Mouse (Mus musculus): ENCODE results near the gene Flywch2. TPM values are rescaled to one million over a fixed set of nuclear protein-coding genes. Genes with fewer than 3 reads are reported as not detected.

The Flywch2 gene
- polyA plus RNA-seq, 1 experiment from 2014 or later, result 21.5 TPM

DNA sequence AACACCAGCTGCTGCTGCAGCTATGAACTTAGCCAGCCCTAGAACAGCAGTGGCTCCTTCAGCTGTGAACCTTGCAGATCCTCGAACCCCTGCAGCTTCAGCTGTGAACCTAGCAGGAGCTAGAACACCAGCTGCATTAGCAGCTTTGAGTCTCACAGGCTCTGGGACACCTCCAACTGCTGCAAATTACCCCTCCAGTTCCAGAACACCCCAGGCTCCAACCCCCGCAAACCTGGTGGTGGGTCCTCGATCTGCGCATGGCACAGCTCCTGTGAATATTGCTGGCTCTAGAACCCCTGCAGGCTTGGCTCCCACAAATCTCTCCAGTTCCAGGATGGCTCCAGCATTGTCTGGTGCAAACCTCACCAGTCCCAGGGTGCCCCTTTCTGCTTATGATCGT, 34.9 kb upstream of the Flywch2 start:
- H3K9ac ChIP-seq (ENCODE audit: low read length), result no peak overlapping the region
- 93% methylated on average over 5 of the region's 5 CpGs for WGBS
- H3K4me3 ChIP-seq (ENCODE audit: low read depth, low read length), result no peak overlapping the region
- ATAC-seq (replicated peaks; ENCODE audit: low FRiP score, low TSS enrichment, low read depth), result no peak
- H3K9me3 ChIP-seq (ENCODE audit: control insufficient read depth, low read length), result peaks cover 21% of the 10 kb centered on the region
- H3K4me1 ChIP-seq (replicated peaks; ENCODE audit: control insufficient read depth, insufficient read depth, low read length), result no peaks in the 10 kb centered on the region
- peaks cover 100% of the 10 kb centered on the region for H3K36me3 ChIP-seq (ENCODE audit: control insufficient read depth, insufficient read depth, low read length)
- H3K27me3 ChIP-seq (replicated peaks; ENCODE audit: control insufficient read depth, insufficient read depth, low read length), result no peaks in the 10 kb centered on the region
- DNase-seq (ENCODE audit: low spot score), result no peak
- H3K27ac ChIP-seq (ENCODE audit: low read depth), result no peak overlapping the region
- no peak overlapping the region for H3K4me2 ChIP-seq (ENCODE audit: low read length)

DNA sequence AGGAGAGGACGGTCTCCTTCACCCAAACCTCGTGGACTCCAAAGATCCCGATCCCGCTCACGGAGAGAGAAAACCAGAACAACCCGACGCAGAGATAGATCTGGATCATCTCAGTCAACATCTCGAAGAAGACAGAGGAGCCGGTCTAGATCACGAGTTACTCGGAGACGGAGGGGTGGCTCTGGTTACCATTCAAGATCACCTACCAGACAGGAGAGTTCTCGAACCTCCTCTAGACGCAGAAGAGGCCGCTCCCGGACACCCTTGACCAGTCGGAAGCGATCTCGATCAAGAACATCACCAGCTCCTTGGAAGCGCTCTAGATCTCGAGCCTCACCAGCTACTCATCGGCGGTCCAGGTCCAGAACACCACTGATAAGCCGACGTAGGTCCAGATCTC, 33.4 kb upstream of the Flywch2 start:
- Histone ChIP-seq H3K27ac (ENCODE audit: low read depth) (no peak overlapping the region), H3K36me3 (ENCODE audit: control insufficient read depth, insufficient read depth, low read length) (peaks cover 100% of the 10 kb centered on the region), H3K4me1 (replicated peaks; ENCODE audit: control insufficient read depth, insufficient read depth, low read length) (no peaks in the 10 kb centered on the region), H3K4me3 (ENCODE audit: low read depth, low read length) (no peak overlapping the region), H3K9ac (ENCODE audit: low read length) (no peak overlapping the region), H3K9me3 (ENCODE audit: control insufficient read depth, low read length) (peaks cover 21% of the 10 kb centered on the region), H3K4me2 (ENCODE audit: low read length) (no peak overlapping the region), H3K27me3 (replicated peaks; ENCODE audit: control insufficient read depth, insufficient read depth, low read length) (no peaks in the 10 kb centered on the region)
- DNase-seq (ENCODE audit: low spot score) (no peak), ATAC-seq (replicated peaks; ENCODE audit: low FRiP score, low TSS enrichment, low read depth) (no peak)
- WGBS, result 98% methylated on average over 25 of the region's 25 CpGs

GRCm38 (mm10) chr17:23818579-23818978, 32.7 kb upstream of the Flywch2 start:
- H3K9me3 ChIP-seq (ENCODE audit: control insufficient read depth, low read length), result peaks cover 21% of the 10 kb centered on the region

GRCm38 (mm10) chr17:23815641-23816040, 29.8 kb upstream of the Flywch2 start:
- no peak for ATAC-seq (replicated peaks; ENCODE audit: low FRiP score, low TSS enrichment, low read depth)
- H3K27me3 ChIP-seq (replicated peaks; ENCODE audit: control insufficient read depth, insufficient read depth, low read length), result no peaks in the 10 kb centered on the region
- WGBS, result 98% methylated on average over 16 of the region's 16 CpGs
- no peak overlapping the region for H3K27ac ChIP-seq (ENCODE audit: low read depth)
- DNase-seq (ENCODE audit: low spot score), result no peak
- no peak overlapping the region for H3K4me2 ChIP-seq (ENCODE audit: low read length)
- H3K4me1 ChIP-seq (replicated peaks; ENCODE audit: control insufficient read depth, insufficient read depth, low read length), result no peaks in the 10 kb centered on the region
- H3K4me3 ChIP-seq (ENCODE audit: low read depth, low read length), result no peak overlapping the region
- H3K9ac ChIP-seq (ENCODE audit: low read length), result no peak overlapping the region
- peaks cover 21% of the 10 kb centered on the region for H3K9me3 ChIP-seq (ENCODE audit: control insufficient read depth, low read length)
- peaks cover 100% of the 10 kb centered on the region for H3K36me3 ChIP-seq (ENCODE audit: control insufficient read depth, insufficient read depth, low read length)

More at GRCm38 (mm10) chr17:23818579-23818978, 32.7 kb upstream of the Flywch2 start:
- no peaks in the 10 kb centered on the region for H3K27me3 ChIP-seq (replicated peaks; ENCODE audit: control insufficient read depth, insufficient read depth, low read length)
- DNase-seq (ENCODE audit: low spot score) (no peak), ATAC-seq (replicated peaks; ENCODE audit: low FRiP score, low TSS enrichment, low read depth) (no peak)
- H3K27ac ChIP-seq (ENCODE audit: low read depth), result no peak overlapping the region
- H3K9ac ChIP-seq (ENCODE audit: low read length), result no peak overlapping the region
- H3K4me3 ChIP-seq (ENCODE audit: low read depth, low read length), result no peak overlapping the region
- WGBS, result 98% methylated on average over 8 of the region's 8 CpGs
- no peak overlapping the region for H3K4me2 ChIP-seq (ENCODE audit: low read length)
- H3K36me3 ChIP-seq (ENCODE audit: control insufficient read depth, insufficient read depth, low read length), result peaks cover 100% of the 10 kb centered on the region
- no peaks in the 10 kb centered on the region for H3K4me1 ChIP-seq (replicated peaks; ENCODE audit: control insufficient read depth, insufficient read depth, low read length)

GRCm38 (mm10) chr17:23807918-23808317, 22.0 kb upstream of the Flywch2 start:
- H3K27ac ChIP-seq (ENCODE audit: low read depth), result no peak overlapping the region
- no peaks in the 10 kb centered on the region for H3K27me3 ChIP-seq (replicated peaks; ENCODE audit: control insufficient read depth, insufficient read depth, low read length)
- H3K9me3 ChIP-seq (ENCODE audit: control insufficient read depth, low read length), result no peaks in the 10 kb centered on the region
- H3K9ac ChIP-seq (ENCODE audit: low read length), result no peak overlapping the region
- H3K4me3 ChIP-seq (ENCODE audit: low read depth, low read length), result no peak overlapping the region
- no peak overlapping the region for H3K4me2 ChIP-seq (ENCODE audit: low read length)
- ATAC-seq (replicated peaks; ENCODE audit: low FRiP score, low TSS enrichment, low read depth), result no peak
- peaks cover 63% of the 10 kb centered on the region for H3K36me3 ChIP-seq (ENCODE audit: control insufficient read depth, insufficient read depth, low read length)
- WGBS, result 88% methylated on average over 3 of the region's 3 CpGs
- DNase-seq (ENCODE audit: low spot score), result no peak
- peaks cover 20% of the 10 kb centered on the region for H3K4me1 ChIP-seq (replicated peaks; ENCODE audit: control insufficient read depth, insufficient read depth, low read length)

- H3K9me3 ChIP-seq (ENCODE audit: control insufficient read depth, low read length), result no peaks in the 10 kb centered on the region
- no peak for DNase-seq (ENCODE audit: low spot score)
- WGBS, result 74% methylated on average over 25 of the region's 25 CpGs
- peaks cover 20% of the 10 kb centered on the region for H3K4me1 ChIP-seq (replicated peaks; ENCODE audit: control insufficient read depth, insufficient read depth, low read length)
- H3K4me2 ChIP-seq (ENCODE audit: low read length), result no peak overlapping the region
- no peak for ATAC-seq (replicated peaks; ENCODE audit: low FRiP score, low TSS enrichment, low read depth)
- H3K9ac ChIP-seq (ENCODE audit: low read length), result no peak overlapping the region
- peaks cover 53% of the 10 kb centered on the region for H3K36me3 ChIP-seq (ENCODE audit: control insufficient read depth, insufficient read depth, low read length)
- no peak overlapping the region for H3K4me3 ChIP-seq (ENCODE audit: low read depth, low read length)
- H3K27ac ChIP-seq (ENCODE audit: low read depth), result no peak overlapping the region
- no peaks in the 10 kb centered on the region for H3K27me3 ChIP-seq (replicated peaks; ENCODE audit: control insufficient read depth, insufficient read depth, low read length)
These were observed 21.0 kb upstream of the Flywch2 start for GRCm38 (mm10) chr17:23806867-23807266.

DNA sequence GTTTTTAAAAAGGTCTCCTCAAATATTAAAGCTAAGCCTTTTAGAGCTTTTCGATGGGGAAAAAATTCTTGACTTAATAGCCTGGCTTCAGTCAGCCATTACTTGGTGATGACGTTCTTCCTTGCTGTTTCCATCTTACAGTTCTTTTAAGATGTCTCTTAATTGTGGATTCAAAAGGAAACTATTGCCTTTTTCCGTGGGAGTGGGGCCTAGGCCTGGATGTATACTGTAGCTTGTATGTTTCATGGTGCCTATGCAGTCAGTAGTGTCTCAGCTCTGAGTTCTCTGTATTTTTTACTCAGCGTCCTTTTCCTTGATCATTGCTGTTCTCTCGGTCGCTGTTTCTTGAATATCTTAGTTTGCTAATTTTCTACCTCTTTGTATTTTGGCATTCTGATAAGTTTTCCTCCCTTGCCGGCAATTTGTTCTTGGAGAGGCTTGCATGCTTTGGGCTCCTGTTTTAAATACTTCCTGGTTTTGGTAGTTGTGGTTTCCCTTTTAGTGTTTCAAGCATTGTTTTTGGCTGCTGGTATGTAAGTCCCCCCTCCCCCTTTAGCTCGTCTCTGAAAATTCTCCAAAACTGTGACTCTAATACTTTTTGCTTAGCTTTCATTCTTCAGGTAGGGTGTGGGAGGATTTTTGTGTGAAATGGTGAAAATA, 18.7 kb upstream of the Flywch2 start:
- ATAC-seq (replicated peaks; ENCODE audit: low FRiP score, low TSS enrichment, low read depth), result no peak
- Histone ChIP-seq H3K9ac (ENCODE audit: low read length) (peak overlapping the region; percentile 98), H3K9me3 (ENCODE audit: control insufficient read depth, low read length) (no peaks in the 10 kb centered on the region), H3K4me3 (ENCODE audit: low read depth, low read length) (peak overlapping the region; percentile 99), H3K27me3 (replicated peaks; ENCODE audit: control insufficient read depth, insufficient read depth, low read length) (no peaks in the 10 kb centered on the region), H3K4me1 (replicated peaks; ENCODE audit: control insufficient read depth, insufficient read depth, low read length) (peaks cover 20% of the 10 kb centered on the region), H3K27ac (ENCODE audit: low read depth) (no peak overlapping the region), H3K36me3 (ENCODE audit: control insufficient read depth, insufficient read depth, low read length) (peaks cover 30% of the 10 kb centered on the region), H3K4me2 (ENCODE audit: low read length) (peak overlapping the region; percentile 87)
- 5% methylated on average over 8 of the region's 8 CpGs for WGBS
- no peak for DNase-seq (ENCODE audit: low spot score)

GRCm38 (mm10) chr17:23803366-23804041, 17.6 kb upstream of the Flywch2 start:
- no peaks in the 10 kb centered on the region for H3K27me3 ChIP-seq (replicated peaks; ENCODE audit: control insufficient read depth, insufficient read depth, low read length)
- peaks cover 19% of the 10 kb centered on the region for H3K36me3 ChIP-seq (ENCODE audit: control insufficient read depth, insufficient read depth, low read length)
- peak overlapping the region; percentile 95 for H3K27ac ChIP-seq (ENCODE audit: low read depth)
- peaks cover 20% of the 10 kb centered on the region for H3K4me1 ChIP-seq (replicated peaks; ENCODE audit: control insufficient read depth, insufficient read depth, low read length)
- H3K9ac ChIP-seq (ENCODE audit: low read length), result peak overlapping the region; percentile 98
- peak overlapping the region; percentile 99 for H3K4me3 ChIP-seq (ENCODE audit: low read depth, low read length)
- no peaks in the 10 kb centered on the region for H3K9me3 ChIP-seq (ENCODE audit: control insufficient read depth, low read length)
- H3K4me2 ChIP-seq (ENCODE audit: low read length), result peak overlapping the region; percentile 87
- under 1% methylated on average over 64 of the region's 83 CpGs for WGBS
- DNase-seq (ENCODE audit: low spot score) (peak; percentile 93), ATAC-seq (replicated peaks; ENCODE audit: low FRiP score, low TSS enrichment, low read depth) (peak; percentile 73)
